Mouse (Mus musculus) MN1 (cell line): Measurements from ENCODE around the gene Med12l.

Source experiments
- DNase-seq: peaks from one replicate; pipeline ENCODE4 v3.0.0-alpha.2; 2016; ENCODE audit warnings: low spot score

Med12l gene

GRCm38 (mm10) chr3:59248031-59248430 is 242.4 kb downstream of the Med12l start:
- no peak for DNase-seq

- no peak for DNase-seq
Observed at GRCm38 (mm10) chr3:59250454-59250853, 244.8 kb downstream of the Med12l start.

GRCm38 (mm10) chr3:59257740-59258664 is 252.4 kb downstream of the Med12l start:
- DNase-seq: no peak

- DNase-seq: no peak
Observed at GRCm38 (mm10) chr3:59260745-59261144, 255.1 kb downstream of the Med12l start.

GRCm38 (mm10) chr3:59261709-59262472 is 256.3 kb downstream of the Med12l start:
- DNase-seq: no peak

GRCm38 (mm10) chr3:59262704-59263103 is 257.1 kb downstream of the Med12l start, which contains the start of gene P2ry12:
TSS of gene P2ry12 (minus strand) at chr3:59262871.
- no peak for DNase-seq

- DNase-seq: no peak
Observed at GRCm38 (mm10) chr3:59263417-59263816, 257.8 kb downstream of the Med12l start.

- DNase-seq: no peak
Observed at GRCm38 (mm10) chr3:59263988-59264387, 258.4 kb downstream of the Med12l start.

GRCm38 (mm10) chr3:59270811-59271210 is 265.2 kb downstream of the Med12l start:
- DNase-seq: no peak

GRCm38 (mm10) chr3:59277502-59278253 is 272.1 kb downstream of the Med12l start:
- DNase-seq: no peak

- DNase-seq: no peak
Observed at GRCm38 (mm10) chr3:59278254-59278533, 272.6 kb downstream of the Med12l start.

- no peak for DNase-seq
Observed at GRCm38 (mm10) chr3:59278620-59279019, 273.0 kb downstream of the Med12l start.

- no peak for DNase-seq
Observed at GRCm38 (mm10) chr3:59290551-59290950, 284.9 kb downstream of the Med12l start.

- DNase-seq: no peak
Observed at GRCm38 (mm10) chr3:59293437-59294199, 288.0 kb downstream of the Med12l start.

- no peak for DNase-seq
Observed at GRCm38 (mm10) chr3:59295699-59296562, 290.3 kb downstream of the Med12l start.

GRCm38 (mm10) chr3:59296563-59297130 is 291.0 kb downstream of the Med12l start:
- DNase-seq: no peak

- no peak for DNase-seq
Observed at GRCm38 (mm10) chr3:59297653-59298052, 292.0 kb downstream of the Med12l start.

- DNase-seq: no peak
Observed at GRCm38 (mm10) chr3:59304944-59305343, 299.3 kb downstream of the Med12l start.

GRCm38 (mm10) chr3:59305518-59305917 is 299.9 kb downstream of the Med12l start:
- DNase-seq: no peak

- no peak for DNase-seq
Observed at GRCm38 (mm10) chr3:59312610-59313009, 307.0 kb downstream of the Med12l start.
